Mouse (Mus musculus): Measurements from ENCODE around the gene Hoxb1. TPM values are rescaled to one million over a fixed set of nuclear protein-coding genes. Genes with fewer than 3 reads are reported as not detected.

The Hoxb1 gene
- polyA plus RNA-seq, 1 experiment from 2014 or later: not detected

GRCm38 (mm10) chr11:96345893-96346806 lies 19.4 kb upstream of the Hoxb1 start:
- TF ChIP-seq CTCF (IDR thresholded peaks at IDR 0.05) (peak; percentile 42), EP300 (IDR thresholded peaks at IDR 0.05) (no peak)
- Histone ChIP-seq H3K4me3 (ENCODE audit: low read depth, low read length) (peak overlapping the region; percentile 30), H3K27me3 (replicated peaks; ENCODE audit: insufficient read depth, low read length) (peaks cover 18% of the 10 kb centered on the region; the same call in 1 of the 2 replicates), H3K9ac (replicated peaks; ENCODE audit: low read depth) (peak overlapping the region; percentile 12; the same call in 1 of the 2 replicates), H3K27ac (ENCODE audit: low read length) (peak overlapping the region; percentile 84), H3K4me1 (ENCODE audit: insufficient read depth, low read depth, low read length) (peaks cover 3% of the 10 kb centered on the region; the same call in 1 of the 2 replicates), H3K36me3 (ENCODE audit: insufficient read depth, low read length) (no peaks in the 10 kb centered on the region), H3K9me3 (ENCODE audit: low read length) (no peaks in the 10 kb centered on the region), H3K4me2 (replicated peaks; ENCODE audit: low read depth, low read length) (peak overlapping the region; percentile 63)
- WGBS: 12% methylated on average over 37 of the region's 45 CpGs
- ATAC-seq (0 out of 2 replicates have a peak, but pooled peaks have one; percentile 5), DNase-seq (ENCODE audit: low spot score) (peak; percentile 15)

GRCm38 (mm10) chr11:96346916-96347520 lies 18.5 kb upstream of the Hoxb1 start:
- H3K4me2 ChIP-seq (replicated peaks; ENCODE audit: low read depth, low read length): no peak overlapping the region
- DNase-seq (ENCODE audit: low spot score) (no peak), ATAC-seq (no peak)

GRCm38 (mm10) chr11:96347717-96348116 lies 17.8 kb upstream of the Hoxb1 start:
- Histone ChIP-seq H3K27me3 (replicated peaks; ENCODE audit: insufficient read depth, low read length) (peaks cover 24% of the 10 kb centered on the region; the same call in 1 of the 2 replicates), H3K4me3 (ENCODE audit: low read depth, low read length) (no peak overlapping the region), H3K9ac (replicated peaks; ENCODE audit: low read depth) (no peak overlapping the region), H3K36me3 (ENCODE audit: insufficient read depth, low read length) (no peaks in the 10 kb centered on the region), H3K27ac (ENCODE audit: low read length) (peak overlapping the region; percentile 48; the same call in 1 of the 2 replicates), H3K4me2 (replicated peaks; ENCODE audit: low read depth, low read length) (no peak overlapping the region; the same call in 1 of the 2 replicates), H3K9me3 (ENCODE audit: low read length) (no peaks in the 10 kb centered on the region), H3K4me1 (ENCODE audit: insufficient read depth, low read depth, low read length) (peaks cover 3% of the 10 kb centered on the region; the same call in 1 of the 2 replicates)
- TF ChIP-seq EP300 (IDR thresholded peaks at IDR 0.05): no peak
- no peak for TF ChIP-seq CTCF (IDR thresholded peaks at IDR 0.05)
- no peak for DNase-seq (ENCODE audit: low spot score)
- ATAC-seq: peak; percentile 14; the same call in 1 of the 2 replicates
- 34% methylated on average over 4 of the region's 4 CpGs for WGBS

More at GRCm38 (mm10) chr11:96346916-96347520, 18.5 kb upstream of the Hoxb1 start:
- H3K4me3 ChIP-seq (ENCODE audit: low read depth, low read length): no peak overlapping the region
- TF ChIP-seq EP300 (IDR thresholded peaks at IDR 0.05): no peak
- TF ChIP-seq CTCF (IDR thresholded peaks at IDR 0.05): no peak
- H3K27ac ChIP-seq (ENCODE audit: low read length): peak overlapping the region; percentile 84
- H3K27me3 ChIP-seq (replicated peaks; ENCODE audit: insufficient read depth, low read length): peaks cover 21% of the 10 kb centered on the region; the same call in 1 of the 2 replicates
- H3K9ac ChIP-seq (replicated peaks; ENCODE audit: low read depth): no peak overlapping the region
- no peaks in the 10 kb centered on the region for H3K9me3 ChIP-seq (ENCODE audit: low read length)
- 51% methylated on average over 5 of the region's 5 CpGs for WGBS
- H3K4me1 ChIP-seq (ENCODE audit: insufficient read depth, low read depth, low read length): peaks cover 3% of the 10 kb centered on the region; the same call in 1 of the 2 replicates
- H3K36me3 ChIP-seq (ENCODE audit: insufficient read depth, low read length): no peaks in the 10 kb centered on the region

GRCm38 (mm10) chr11:96348141-96348928 lies 17.2 kb upstream of the Hoxb1 start:
- Histone ChIP-seq H3K9me3 (ENCODE audit: low read length) (no peaks in the 10 kb centered on the region), H3K4me1 (ENCODE audit: insufficient read depth, low read depth, low read length) (peaks cover 3% of the 10 kb centered on the region; the same call in 1 of the 2 replicates), H3K4me2 (replicated peaks; ENCODE audit: low read depth, low read length) (no peak overlapping the region; the same call in 1 of the 2 replicates), H3K36me3 (ENCODE audit: insufficient read depth, low read length) (no peaks in the 10 kb centered on the region), H3K27ac (ENCODE audit: low read length) (peak overlapping the region; percentile 48), H3K27me3 (replicated peaks; ENCODE audit: insufficient read depth, low read length) (peaks cover 25% of the 10 kb centered on the region; the same call in 1 of the 2 replicates), H3K4me3 (ENCODE audit: low read depth, low read length) (no peak overlapping the region), H3K9ac (replicated peaks; ENCODE audit: low read depth) (no peak overlapping the region)
- WGBS: 28% methylated on average over 21 of the region's 21 CpGs
- no peak for TF ChIP-seq CTCF (IDR thresholded peaks at IDR 0.05)
- TF ChIP-seq EP300 (IDR thresholded peaks at IDR 0.05): no peak
- peak; percentile 89 for DNase-seq (ENCODE audit: low spot score)
- ATAC-seq: peak; percentile 16; the same call in 1 of the 2 replicates

GRCm38 (mm10) chr11:96348988-96349387 lies 16.6 kb upstream of the Hoxb1 start:
- no peaks in the 10 kb centered on the region for H3K9me3 ChIP-seq (ENCODE audit: low read length)
- ATAC-seq (no peak), DNase-seq (ENCODE audit: low spot score) (no peak)
- no peaks in the 10 kb centered on the region for H3K36me3 ChIP-seq (ENCODE audit: insufficient read depth, low read length)
- peak overlapping the region; percentile 48; the same call in 1 of the 2 replicates for H3K27ac ChIP-seq (ENCODE audit: low read length)
- no peak overlapping the region for H3K9ac ChIP-seq (replicated peaks; ENCODE audit: low read depth)
- H3K4me1 ChIP-seq (ENCODE audit: insufficient read depth, low read depth, low read length): peaks cover 3% of the 10 kb centered on the region; the same call in 1 of the 2 replicates
- H3K4me2 ChIP-seq (replicated peaks; ENCODE audit: low read depth, low read length): 0 out of 2 replicates have a peak overlapping the region, but pooled peaks have one; percentile 1
- TF ChIP-seq EP300 (IDR thresholded peaks at IDR 0.05) (no peak), CTCF (IDR thresholded peaks at IDR 0.05) (no peak)
- H3K27me3 ChIP-seq (replicated peaks; ENCODE audit: insufficient read depth, low read length): peaks cover 23% of the 10 kb centered on the region; the same call in 1 of the 2 replicates
- no peak overlapping the region for H3K4me3 ChIP-seq (ENCODE audit: low read depth, low read length)
- 44% methylated on average over 3 of the region's 3 CpGs for WGBS

Data from lung, postnatal 0 days (tissue).